Mouse (Mus musculus) lung, adult 2 months (tissue): Measurements from ENCODE around the gene Olfr1042.

ENCODE experiments used
- CTCF ChIP-seq: fragments of 200-500 bp; IDR thresholded peaks from 2 replicates; pipeline ENCODE4 v1.5.1; 2011; ENCODE audit warnings: mild to moderate bottlenecking, low read length, control low read depth; ENCODE audit not compliant: insufficient read depth
- POLR2A ChIP-seq: fragments of 200-500 bp; IDR thresholded peaks from 2 replicates; pipeline ENCODE4 v1.6.1; 2011; ENCODE audit warnings: low read depth, mild to moderate bottlenecking, control low read depth, low read length, borderline replicate concordance; ENCODE audit errors: extremely low read depth

DNA sequence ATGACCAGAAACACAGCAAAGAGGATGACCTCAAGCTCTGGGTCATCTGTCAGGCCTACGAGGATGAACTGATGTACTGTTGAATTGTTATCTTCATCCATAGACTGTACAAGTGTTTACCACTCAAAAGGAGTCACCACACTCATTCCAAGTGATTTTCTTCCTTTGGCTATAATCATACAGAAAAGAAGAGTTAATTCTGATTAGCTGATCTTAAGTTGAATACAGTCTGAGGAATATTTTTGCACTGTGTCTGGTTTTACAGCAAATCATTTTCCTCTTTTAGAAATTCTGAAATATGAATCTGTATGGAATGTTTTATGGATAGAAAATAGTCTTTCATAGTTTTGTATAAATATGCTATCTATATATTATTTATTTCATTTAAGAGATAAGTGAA is 15.0 kb downstream of the Olfr1042 start, which contains the start of gene Olfr1040:
- TF ChIP-seq POLR2A: no peak
- TF ChIP-seq CTCF: no peak
